Comparison of ENCODE assay signal across 8 mouse cellular contexts in genomic region chr13:21169657-21170430, GRCm38 (mm10). TPM values are rescaled to one million over a fixed set of nuclear protein-coding genes. Genes with fewer than 3 reads are reported as not detected.
DNase-seq lines count a peak whose midpoint lies in the region; ATAC-seq and TF ChIP-seq lines count a peak whose summit lies in the region.

No protein-coding gene starts in this region.

- ATAC-seq in hindbrain, postnatal 0 days = peak; percentile 90
- peak; percentile 38 for ATAC-seq in megakaryocyte-erythroid progenitor cell, adult 5-6 weeks (replicated peaks; ENCODE audit: low FRiP score, low TSS enrichment, poor library complexity, severe bottlenecking)

- no peaks in the 10 kb centered on the region for H3K27me3 ChIP-seq in hindbrain, postnatal 0 days (ENCODE audit: insufficient read depth, low read length)

- H3K36me3 ChIP-seq in hindbrain, postnatal 0 days (ENCODE audit: insufficient read depth, low read length) = no peaks in the 10 kb centered on the region

- under 1% methylated on average over 39 of the region's 39 CpGs for WGBS in hindbrain, postnatal 0 days

- H3K4me1 ChIP-seq in cortical plate, adult 2 months (ENCODE audit: control insufficient read depth, insufficient read depth, low read length) = no peaks in the 10 kb centered on the region
- no peaks in the 10 kb centered on the region for H3K4me1 ChIP-seq in hindbrain, postnatal 0 days (ENCODE audit: insufficient read depth, low read length)

- no peaks in the 10 kb centered on the region for H3K9me3 ChIP-seq in hindbrain, postnatal 0 days (ENCODE audit: low read length)

- intact Hi-C loops in left cerebral cortex, postnatal 25 days (cut with DNase I) = loop anchor here (2.0 to 10.0 kb wide), 4 partner anchors 87 to 855 kb away; no protein-coding TSS in a partner anchor

- H3K9ac ChIP-seq in hindbrain, postnatal 0 days (replicated peaks; ENCODE audit: low read length) = peak overlapping the region; percentile 35

- H3K4me3 ChIP-seq in cortical plate, adult 2 months (ENCODE audit: insufficient read depth, low read length) = peak overlapping the region; percentile 49
- peak overlapping the region; percentile 64 for H3K4me3 ChIP-seq in hindbrain, postnatal 0 days (ENCODE audit: low read length)

- peak; percentile 81 to 94 for DNase-seq in adrenal gland, adult (ENCODE audit: inconsistent age in 2 of 2, low spot score in 1 of 2)
- DNase-seq in gastrocnemius, adult 8-10 months (ENCODE audit: low spot score in 2 of 2) = peak; percentile 41 to 63
- DNase-seq in hindbrain, postnatal 0 days (ENCODE audit: low spot score) = peak; percentile 88
- DNase-seq in left cerebral cortex, postnatal 25 days (ENCODE audit: low spot score in 2 of 2) = peak; percentile 83 to 86
- peak; percentile 79 for DNase-seq in right cerebral cortex, postnatal 14 days
- DNase-seq in urinary bladder, postnatal 25 days (ENCODE audit: low spot score) = peak; percentile 74

- H3K27ac ChIP-seq in cortical plate, adult 2 months (ENCODE audit: insufficient read depth, low read length) = no peak overlapping the region
- H3K27ac ChIP-seq in hindbrain, postnatal 0 days = peak overlapping the region; percentile 71; the same call in 1 of the 2 replicates

- no peak for TF ChIP-seq CTCF in cortical plate, adult 2 months (IDR thresholded peaks at IDR 0.05; ENCODE audit: extremely low read depth, insufficient read depth, low read length)
- TF ChIP-seq CTCF in hindbrain, postnatal 0 days (IDR thresholded peaks at IDR 0.05; ENCODE audit: low read depth) = no peak

- peak overlapping the region; percentile 86 for H3K4me2 ChIP-seq in hindbrain, postnatal 0 days (ENCODE audit: low read depth, low read length)

- TF ChIP-seq POLR2A in cortical plate, adult 2 months (IDR thresholded peaks at IDR 0.05; ENCODE audit: extremely low read depth, insufficient read depth, low read length) = no peak

RNA-seq across cellular contexts. Expression of gene Trim27, which starts 9.4 kb away (rescaled TPM):
- polyA plus RNA-seq in cortical plate, adult 2 months (2012; rRNA removed) = 30.4 and 30.5 TPM in 2 replicates
- total RNA-seq in gastrocnemius, adult 8-10 months (2022) = 10 to 100 TPM; 22.7 to 27.5 (median 25.3) TPM
- total RNA-seq in hindbrain, postnatal 0 days (2014; rRNA removed) = 84.9 and 107 TPM in 2 replicates
- polyA plus RNA-seq in hindbrain, postnatal 0 days (2015; fragmentation: Nextera tagmentation; extraction: Ambion mirVana) = 68.3 and 69.1 TPM in 2 replicates
- 10 to 100 TPM; 34.3 to 41.2 TPM for total RNA-seq in left cerebral cortex, postnatal 25 days (2021)
- total RNA-seq in megakaryocyte-erythroid progenitor cell, adult 5-6 weeks (2014; fragmentation: Nextera tagmentation) = 97.9 and 102 TPM in 2 replicates
- total RNA-seq in megakaryocyte-erythroid progenitor cell, adult 5-6 weeks (2017) = 159 and 225 TPM in 2 replicates

RNA-seq across cellular contexts. Expression of gene Olfr1368, which starts 24.2 kb away (rescaled TPM):
- polyA plus RNA-seq in cortical plate, adult 2 months (2012; rRNA removed) = not detected in 2 replicates
- total RNA-seq in gastrocnemius, adult 8-10 months (2022) = not detected
- total RNA-seq in hindbrain, postnatal 0 days (2014; rRNA removed) = not detected in 2 replicates
- polyA plus RNA-seq in hindbrain, postnatal 0 days (2015; fragmentation: Nextera tagmentation; extraction: Ambion mirVana) = not detected in 2 replicates
- not detected for total RNA-seq in left cerebral cortex, postnatal 25 days (2021)
- not detected in 2 replicates for total RNA-seq in megakaryocyte-erythroid progenitor cell, adult 5-6 weeks (2014; fragmentation: Nextera tagmentation)
- not detected in 2 replicates for total RNA-seq in megakaryocyte-erythroid progenitor cell, adult 5-6 weeks (2017)

RNA-seq across cellular contexts. Expression of gene Olfr263, which starts 40.4 kb away (rescaled TPM):
- polyA plus RNA-seq in cortical plate, adult 2 months (2012; rRNA removed) = not detected in 2 replicates
- total RNA-seq in gastrocnemius, adult 8-10 months (2022) = not detected
- total RNA-seq in hindbrain, postnatal 0 days (2014; rRNA removed) = not detected in 2 replicates
- polyA plus RNA-seq in hindbrain, postnatal 0 days (2015; fragmentation: Nextera tagmentation; extraction: Ambion mirVana) = not detected in 2 replicates
- not detected for total RNA-seq in left cerebral cortex, postnatal 25 days (2021)
- total RNA-seq in megakaryocyte-erythroid progenitor cell, adult 5-6 weeks (2014; fragmentation: Nextera tagmentation) = not detected in 2 replicates
- total RNA-seq in megakaryocyte-erythroid progenitor cell, adult 5-6 weeks (2017) = not detected in 2 replicates

RNA-seq across cellular contexts. Expression of gene Olfr1369-ps1, which starts 58.6 kb away (rescaled TPM):
- polyA plus RNA-seq in cortical plate, adult 2 months (2012; rRNA removed) = not detected in 2 replicates
- not detected for total RNA-seq in gastrocnemius, adult 8-10 months (2022)
- total RNA-seq in hindbrain, postnatal 0 days (2014; rRNA removed) = not detected in 2 replicates
- polyA plus RNA-seq in hindbrain, postnatal 0 days (2015; fragmentation: Nextera tagmentation; extraction: Ambion mirVana) = 0.06 TPM in 1 of 2 replicates, not detected in the other
- not detected for total RNA-seq in left cerebral cortex, postnatal 25 days (2021)
- not detected in 2 replicates for total RNA-seq in megakaryocyte-erythroid progenitor cell, adult 5-6 weeks (2014; fragmentation: Nextera tagmentation)
- total RNA-seq in megakaryocyte-erythroid progenitor cell, adult 5-6 weeks (2017) = not detected in 2 replicates
